Mouse (Mus musculus) R1 (cell line): ENCODE results near the gene Tars2.
"Not testable (repeated sequence)": the region's sequence is repeated elsewhere in the genome, so short reads cannot be mapped to it uniquely, and the experiment has no call there.

ENCODE experiments used
- DNase-seq: peaks from one replicate; pipeline ENCODE4 v3.0.0-alpha.2; 2018; ENCODE audit warnings: low read depth, low spot score

The Tars2 gene

GRCm38 (mm10) chr3:95694808-95695703 is 65.0 kb downstream of the Tars2 start:
- DNase-seq: no peak

GRCm38 (mm10) chr3:95693821-95694807 is 65.9 kb downstream of the Tars2 start:
- DNase-seq: no peak

DNA sequence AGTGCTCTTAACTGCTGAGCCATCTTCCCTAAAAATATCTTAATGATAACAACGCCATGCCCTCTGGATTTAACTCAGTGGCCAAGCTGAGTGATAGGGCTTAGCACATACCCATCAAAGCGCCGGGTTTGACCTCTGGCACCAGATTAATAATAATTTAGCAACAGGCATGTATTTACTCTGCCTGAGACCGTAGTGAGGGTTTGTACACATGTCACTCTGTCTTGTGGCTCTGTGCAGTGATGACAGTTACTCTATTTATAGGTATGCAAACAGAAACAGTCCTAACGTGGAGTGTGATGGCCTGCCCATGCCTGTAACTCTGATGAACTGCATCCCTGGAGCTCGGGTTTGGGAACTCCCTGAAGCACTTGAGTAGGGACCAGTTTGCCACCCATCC is 67.3 kb downstream of the Tars2 start:
- DNase-seq: no peak

DNA sequence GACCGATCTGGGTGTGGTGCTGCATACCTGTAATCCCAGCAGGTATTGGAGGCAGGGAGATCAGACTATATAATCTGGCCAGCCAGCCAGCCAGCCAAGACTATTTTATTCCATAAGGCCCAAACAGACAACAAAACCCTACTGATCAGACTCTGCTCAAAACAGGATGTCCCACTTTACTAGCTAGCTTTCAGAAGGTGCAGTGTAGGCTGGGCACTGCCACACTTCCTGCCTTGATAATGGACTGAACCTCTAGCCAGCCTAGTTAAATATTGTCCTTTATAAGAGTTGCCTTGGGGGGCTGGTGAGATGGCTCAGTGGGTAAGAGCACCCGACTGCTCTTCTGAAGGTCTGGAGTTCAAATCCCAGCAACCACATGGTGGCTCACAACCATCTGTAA is 69.5 kb downstream of the Tars2 start:
- not testable (repeated sequence) for DNase-seq
